Mouse (Mus musculus) MN1 (cell line): ENCODE results near the gene Rapgef3.
A peak's percentile ranks its signal among the peaks of the same experiment; 100 is the strongest.

Experiments
- DNase-seq: peaks from one replicate; pipeline ENCODE4 v3.0.0-alpha.2; 2016; ENCODE audit warnings: low spot score

Gene Rapgef3

GRCm38 (mm10) chr15:97773108-97773507, 5.3 kb upstream of the Rapgef3 start:
- DNase-seq, result peak; percentile 49

DNA sequence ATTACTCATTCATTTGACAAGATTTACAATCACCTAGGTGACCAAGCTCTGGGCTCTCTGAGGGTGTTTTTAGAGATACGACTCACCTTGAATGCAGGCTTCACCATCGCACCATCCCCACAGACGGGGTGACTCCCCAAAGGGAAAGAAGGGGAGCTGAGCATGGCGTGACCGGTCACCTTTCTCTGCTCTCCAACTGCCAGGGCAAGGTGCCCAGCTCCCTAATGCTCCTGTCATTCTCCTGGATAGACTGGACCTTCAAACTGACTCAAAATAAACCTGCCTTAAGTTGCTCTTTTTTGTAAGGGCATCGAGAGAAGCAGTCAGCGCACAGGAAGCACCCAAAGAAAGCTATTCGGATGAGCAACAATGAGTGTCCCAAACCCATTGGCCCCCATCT, 2.5 kb upstream of the Rapgef3 start:
- DNase-seq, result no peak

DNA sequence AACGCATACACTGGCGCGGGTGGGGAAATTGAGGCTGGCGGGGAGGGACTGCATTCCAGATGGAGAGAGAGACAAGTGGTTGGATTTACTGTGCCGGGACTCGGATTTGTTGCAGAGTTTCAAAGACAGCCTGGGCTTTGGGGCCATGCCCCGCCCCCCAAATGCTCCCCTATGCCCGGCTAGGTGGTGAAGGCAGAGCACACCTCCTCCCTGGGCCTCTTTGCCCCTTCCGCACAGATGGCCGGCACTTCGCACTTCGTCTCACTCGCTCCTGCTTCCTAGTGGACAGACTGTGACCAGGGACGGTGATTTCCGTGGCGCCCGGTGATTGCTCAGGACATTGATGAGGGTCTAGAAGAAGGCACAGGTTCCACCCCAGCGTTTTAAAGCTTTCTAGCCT, 420 bp upstream of the Rapgef3 start:
- peak; percentile 45 for DNase-seq

- no peak for DNase-seq
Measured at GRCm38 (mm10) chr15:97766594-97767279, 1.0 kb downstream of the Rapgef3 start.

GRCm38 (mm10) chr15:97766194-97766593, 1.6 kb downstream of the Rapgef3 start:
- peak; percentile 59 for DNase-seq

DNA sequence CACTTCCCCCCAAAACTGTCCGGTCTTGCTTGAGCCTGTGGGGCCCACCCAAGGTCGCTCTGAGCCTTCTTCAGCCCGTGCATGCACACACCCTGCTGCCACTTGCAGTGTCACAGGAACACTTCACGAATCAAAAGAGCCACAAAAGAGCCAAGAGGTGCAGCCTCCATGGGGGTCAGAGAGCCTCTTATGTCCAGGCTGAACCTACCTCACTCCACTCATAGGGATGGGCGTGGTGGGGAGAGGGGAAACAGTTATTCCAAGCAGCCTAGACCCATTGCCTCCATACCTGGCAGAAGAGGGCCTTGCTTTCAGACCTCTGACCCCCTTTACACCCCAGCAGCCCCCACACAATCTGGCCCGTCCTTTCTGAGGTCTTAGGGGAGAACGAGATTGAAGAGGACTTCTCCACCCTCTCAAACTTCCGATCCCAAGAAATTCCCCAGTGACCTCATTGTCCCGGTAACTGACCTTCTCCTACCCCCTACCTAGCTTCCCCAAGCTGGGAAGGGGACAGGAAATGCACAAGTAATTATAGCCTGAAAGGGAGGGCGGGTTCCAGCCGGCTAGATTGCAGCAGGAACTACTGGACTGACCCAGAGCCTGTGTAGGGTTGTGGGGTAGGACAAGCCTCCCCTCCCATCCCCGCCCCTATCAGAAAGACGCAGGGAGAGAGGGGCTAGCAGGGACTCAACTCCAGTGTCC, 2.5 kb downstream of the Rapgef3 start:
- no peak for DNase-seq

- no peak for DNase-seq
Measured at GRCm38 (mm10) chr15:97764532-97764931, 3.2 kb downstream of the Rapgef3 start.

DNA sequence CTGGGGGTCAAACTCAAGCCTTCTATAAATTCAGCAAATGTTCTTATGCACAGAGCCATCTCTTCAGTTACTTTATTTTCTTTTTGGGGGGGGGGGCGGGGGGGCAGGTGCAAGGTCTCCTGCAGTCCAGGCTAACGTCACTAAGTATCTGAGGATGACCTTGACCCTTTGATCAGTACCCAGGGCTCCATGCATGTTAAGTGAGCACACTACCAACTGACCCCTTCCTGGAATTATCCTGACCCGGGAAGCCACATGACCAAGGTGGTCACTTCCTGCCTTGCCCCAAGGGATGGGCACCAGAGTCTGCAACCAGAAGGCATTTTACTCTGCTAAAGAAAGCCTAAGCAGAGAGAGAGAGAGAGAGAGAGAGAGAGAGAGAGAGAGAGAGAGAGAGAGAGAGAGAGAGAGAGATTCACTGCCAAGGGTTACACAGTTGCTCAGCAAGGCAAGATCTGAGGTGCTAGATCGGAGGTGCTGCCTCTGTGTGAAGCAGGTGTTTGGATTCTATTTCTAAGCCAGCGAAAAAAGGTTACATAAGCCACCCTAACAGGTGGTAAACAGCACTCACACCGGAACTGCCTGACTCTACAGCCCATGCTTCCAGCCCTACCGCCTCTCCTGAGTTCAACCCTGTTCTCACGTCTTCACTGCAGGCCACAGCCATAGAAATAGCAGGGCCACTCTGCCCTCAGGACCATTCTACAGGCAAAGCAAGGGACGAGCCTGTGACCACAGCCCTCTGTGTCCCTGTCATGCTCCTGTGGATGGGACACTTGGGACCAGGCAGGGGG, 4.3 kb downstream of the Rapgef3 start:
- peak; percentile 29 for DNase-seq

- no peak for DNase-seq
Measured at GRCm38 (mm10) chr15:97762733-97763132, 5.0 kb downstream of the Rapgef3 start.

DNA sequence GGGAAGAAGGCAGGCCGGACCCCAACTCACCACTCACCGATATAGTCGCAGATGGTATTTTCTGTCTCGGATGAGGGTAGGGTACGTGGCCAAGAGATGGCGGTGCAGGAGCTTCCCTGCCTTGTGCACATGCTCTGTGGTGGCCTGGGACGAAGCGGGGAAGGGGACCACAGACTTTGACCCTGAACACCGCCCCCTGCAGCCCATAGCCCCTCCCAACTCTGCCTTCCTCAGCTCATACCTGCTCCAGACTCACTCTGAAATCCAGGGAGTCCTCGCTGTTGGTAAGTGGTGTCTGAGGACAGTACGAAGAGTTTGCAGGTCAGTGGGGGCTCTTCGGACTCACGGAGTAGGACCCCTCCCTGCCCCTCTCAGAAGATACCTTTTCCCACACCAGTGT, 6.3 kb downstream of the Rapgef3 start:
- no peak for DNase-seq

GRCm38 (mm10) chr15:97760952-97761351, 6.8 kb downstream of the Rapgef3 start:
- no peak for DNase-seq

- no peak for DNase-seq
Measured at GRCm38 (mm10) chr15:97760006-97760405, 7.8 kb downstream of the Rapgef3 start.

GRCm38 (mm10) chr15:97755361-97755760, 12.4 kb downstream of the Rapgef3 start:
- DNase-seq, result peak; percentile 36

DNA sequence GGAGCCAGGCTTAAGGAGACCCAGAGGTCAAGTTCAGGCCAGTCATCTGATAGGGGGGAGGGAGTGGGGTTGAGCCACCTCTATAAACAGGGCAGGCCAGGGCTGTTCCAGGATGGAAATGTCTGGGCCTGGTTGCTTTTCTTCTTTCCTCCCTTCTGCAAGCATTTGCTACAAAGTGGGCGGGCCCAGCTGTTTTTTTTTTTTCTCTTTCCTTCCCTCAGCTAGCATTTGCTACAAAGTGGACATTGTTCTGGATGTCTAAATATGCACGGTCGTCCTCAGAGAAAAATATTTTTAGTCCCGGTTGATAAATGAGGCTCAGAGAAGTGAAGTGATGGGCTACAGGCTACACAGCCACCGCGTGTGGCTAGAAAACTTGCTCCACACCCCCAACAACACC, 13.3 kb downstream of the Rapgef3 start:
- no peak for DNase-seq

GRCm38 (mm10) chr15:97752491-97752890, 15.3 kb downstream of the Rapgef3 start:
- DNase-seq, result no peak

DNA sequence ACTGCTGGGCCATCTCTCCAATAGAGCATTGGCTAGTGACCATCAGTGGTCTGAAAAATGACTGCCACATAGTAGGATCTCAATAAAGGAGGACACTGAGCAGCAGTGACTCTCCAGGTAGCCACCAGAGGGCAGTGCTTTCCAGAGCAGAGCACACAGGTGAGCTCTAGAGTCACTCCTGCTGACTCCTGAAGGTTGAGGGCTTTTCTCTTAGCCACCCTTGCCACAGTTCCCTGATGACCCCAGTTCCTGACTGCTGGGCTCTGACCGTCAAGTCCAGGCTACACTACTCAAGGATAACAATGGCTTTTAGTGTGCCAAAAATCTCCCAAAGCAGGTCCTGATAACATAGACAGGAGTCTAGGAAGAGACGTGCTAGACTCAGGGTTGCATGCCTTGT, 16.1 kb downstream of the Rapgef3 start:
- DNase-seq, result no peak

- DNase-seq, result peak; percentile 95
Measured at GRCm38 (mm10) chr15:97750697-97751096, 17.1 kb downstream of the Rapgef3 start.

DNA sequence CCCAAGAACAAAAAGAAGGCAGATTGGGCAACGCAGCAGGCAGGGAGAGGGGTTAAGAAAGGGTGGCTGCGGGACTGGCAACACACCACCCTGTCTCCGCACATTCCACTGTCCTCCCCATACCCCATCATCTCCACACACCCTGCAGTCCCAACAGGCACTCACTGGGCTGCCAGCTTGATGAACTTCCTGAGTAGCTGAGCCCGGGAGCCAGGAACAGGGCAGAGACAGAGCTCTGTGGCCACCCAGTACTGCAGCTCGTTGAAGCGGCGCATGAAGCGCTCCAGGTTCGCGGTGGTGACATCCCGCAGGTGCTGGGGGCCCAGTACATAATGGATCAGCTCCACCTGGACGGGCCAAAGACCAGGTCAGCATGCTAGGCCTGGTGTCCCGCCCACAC, 17.9 kb downstream of the Rapgef3 start:
- DNase-seq, result no peak

GRCm38 (mm10) chr15:97749397-97749796, 18.4 kb downstream of the Rapgef3 start:
- no peak for DNase-seq

DNA sequence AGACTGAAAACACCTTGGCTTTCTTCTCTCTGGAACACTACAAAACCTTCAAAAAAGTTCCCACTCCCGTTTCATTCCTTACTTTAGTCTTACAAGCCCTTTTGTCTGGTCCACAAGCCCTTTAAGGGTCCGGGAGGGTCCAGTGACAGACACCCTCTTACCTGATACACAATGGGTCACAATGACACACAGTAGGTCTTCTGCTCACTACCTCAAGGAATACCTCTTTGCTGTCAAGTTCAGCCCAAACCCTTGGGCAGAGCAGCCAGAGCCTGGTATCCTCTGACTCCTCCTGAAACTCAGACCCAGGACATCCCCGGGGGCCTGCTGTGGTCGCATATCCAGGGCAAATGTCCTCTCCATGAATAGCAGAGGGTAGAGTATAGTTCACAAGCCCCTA, 18.8 kb downstream of the Rapgef3 start:
- DNase-seq, result no peak

DNA sequence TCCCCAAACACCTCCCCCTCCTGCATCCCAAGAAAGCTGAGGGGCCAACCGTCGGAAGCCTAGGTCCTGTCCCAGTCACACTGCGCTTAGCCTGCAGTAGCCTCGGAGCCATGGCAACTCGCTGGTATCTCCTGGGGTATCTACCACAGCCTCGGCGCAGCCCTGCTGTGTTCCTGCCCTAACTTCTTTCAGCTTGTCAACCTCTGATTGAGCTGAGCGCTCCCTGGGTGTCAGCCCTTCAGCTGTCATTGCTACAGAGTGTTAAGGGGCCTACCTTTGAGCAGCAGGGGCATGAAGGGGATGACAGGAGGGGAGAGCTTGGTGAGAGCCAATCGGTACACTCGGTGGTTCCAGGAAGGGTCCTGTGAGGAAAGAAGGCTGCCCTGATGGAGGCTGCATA, 19.5 kb downstream of the Rapgef3 start:
- no peak for DNase-seq

- no peak for DNase-seq
Measured at GRCm38 (mm10) chr15:97747486-97747885, 20.3 kb downstream of the Rapgef3 start.

DNA sequence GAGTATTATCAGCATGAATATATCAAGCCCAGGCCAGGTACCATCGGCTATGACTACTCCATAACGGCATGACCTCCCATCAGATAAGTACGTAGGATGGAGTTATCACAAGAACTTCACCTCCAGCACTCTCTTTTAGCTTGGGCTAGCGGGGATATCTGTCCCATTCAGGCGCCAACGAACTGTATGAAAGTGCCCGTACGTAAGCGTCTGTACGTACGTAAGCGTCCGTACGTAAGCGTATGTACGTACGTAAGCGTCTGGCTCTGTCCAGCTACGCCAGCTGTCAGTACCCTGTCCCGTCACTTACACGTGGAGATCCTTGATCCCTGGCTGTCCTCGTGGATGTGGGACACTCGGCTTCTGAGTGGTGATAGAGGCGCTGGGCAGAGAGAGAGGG, 21.0 kb downstream of the Rapgef3 start:
- DNase-seq, result no peak
